In the genomic region with DNA sequence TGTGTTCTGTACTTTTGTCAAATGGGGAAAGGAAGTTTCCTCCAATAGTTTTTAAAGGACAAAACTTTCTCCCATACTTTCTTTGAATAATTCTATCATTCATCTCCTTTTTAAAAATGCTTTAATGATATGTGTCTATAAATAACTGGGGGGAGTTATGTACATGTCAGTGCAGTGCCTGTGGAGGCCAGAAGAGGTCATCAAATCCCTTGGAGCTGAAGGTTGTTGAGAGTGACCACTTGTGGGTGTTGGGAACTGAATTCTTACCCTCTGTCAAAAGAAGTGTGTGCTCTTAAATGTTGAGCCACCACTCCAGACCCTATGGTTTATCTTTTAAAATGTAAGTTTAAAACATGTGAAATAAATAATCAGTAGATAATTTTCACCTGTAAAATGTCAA, we compare ENCODE assay signal across 8 mouse cellular contexts. TPM values are rescaled to one million over a fixed set of nuclear protein-coding genes. Genes with fewer than 3 reads are reported as not detected.
A peak's percentile ranks its signal among the peaks of the same experiment; 100 is the strongest.
DNase-seq lines count a peak whose midpoint lies in the region; ATAC-seq and TF ChIP-seq lines count a peak whose summit lies in the region.

No protein-coding gene starts in this region.

- H3K36me3 ChIP-seq in heart, adult 2 months (ENCODE audit: control insufficient read depth, insufficient read depth, low read length): no peaks in the 10 kb centered on the region

- ATAC-seq in megakaryocyte-erythroid progenitor cell, adult 5-6 weeks (replicated peaks; ENCODE audit: low FRiP score, low TSS enrichment, poor library complexity, severe bottlenecking): 0 out of 2 replicates have a peak, but pooled peaks have one; percentile 61

- H3K4me3 ChIP-seq in heart, adult 2 months: no peak overlapping the region

- peak; percentile 86 for TF ChIP-seq CTCF in heart, adult 2 months (IDR thresholded peaks at IDR 0.05)

- no peak for TF ChIP-seq POLR2A in heart, adult 2 months (IDR thresholded peaks at IDR 0.05; ENCODE audit: insufficient read depth, low read depth, low read length)

- H3K4me1 ChIP-seq in heart, adult 2 months (ENCODE audit: control insufficient read depth, insufficient read depth, low read length): no peaks in the 10 kb centered on the region; the same call in 1 of the 2 replicates

- no peak overlapping the region for H3K27ac ChIP-seq in heart, adult 2 months

- TF ChIP-seq EP300 in heart, adult 2 months (IDR thresholded peaks at IDR 0.05; ENCODE audit: insufficient read depth, low read depth, low read length): no peak

- peak; percentile 19 to 43 for DNase-seq in heart, adult 2 months
- no peak for DNase-seq in heart, postnatal 25 days (ENCODE audit: low spot score)
- peak; percentile 30 to 42 for DNase-seq in lung, adult 18-20 months
- no peak for DNase-seq in lung, postnatal 25 days (ENCODE audit: low spot score)
- DNase-seq in cerebellum, postnatal 14 days: peak; percentile 68 to 76
- DNase-seq in thymus, postnatal 36 days: no peak
- DNase-seq in spleen, postnatal 4 days (ENCODE audit: low spot score in 2 of 2): no peak

- intact Hi-C loops in heart, adult 2 months (cut with DNase I): loop anchor here (1.0 to 5.0 kb wide), 2 partner anchors 43 to 80 kb away; partner anchors contain the start of gene Myct1
- intact Hi-C loops in heart, postnatal 25 days (cut with DNase I): loop anchor here (2.0 to 10.0 kb wide), 3 partner anchors 43 to 120 kb away; partner anchors contain the start of gene Myct1

- H3K79me2 ChIP-seq in heart, adult 2 months (replicated peaks; ENCODE audit: control insufficient read depth, insufficient read depth, low read length): no peaks in the 10 kb centered on the region

- H3K9ac ChIP-seq in heart, adult 2 months (ENCODE audit: low read depth, low read length): no peak overlapping the region

- no peaks in the 10 kb centered on the region for H3K27me3 ChIP-seq in heart, adult 2 months (ENCODE audit: control insufficient read depth, insufficient read depth, low read length)

RNA-seq across cellular contexts. Expression of gene Syne1, which starts 39.0 kb away (rescaled TPM):
- total RNA-seq in heart, adult 2 months (2021): 10 to 100 TPM; 53.6 to 66.6 TPM
- polyA plus RNA-seq in heart, adult 2 months (2012; rRNA removed): 29.0 and 42.6 TPM in 2 replicates
- 10 to 100 TPM; 63.2 to 70.1 TPM for total RNA-seq in heart, postnatal 25 days (2021)
- total RNA-seq in megakaryocyte-erythroid progenitor cell, adult 5-6 weeks (2014; fragmentation: Nextera tagmentation): 36.5 and 53.0 TPM in 2 replicates
- total RNA-seq in megakaryocyte-erythroid progenitor cell, adult 5-6 weeks (2017): 30.1 and 32.7 TPM in 2 replicates

Comparison
In these comparisons a context has a peak if more than half of its experiments do, and no peak if none do; other contexts are left out.
1. DNase-seq: peak in heart, adult 2 months (2 of 2), lung, adult 18-20 months (2 of 2) and cerebellum, postnatal 14 days (2 of 2); none in heart, postnatal 25 days (single experiment), lung, postnatal 25 days (single experiment), thymus, postnatal 36 days (0 of 2) and spleen, postnatal 4 days (0 of 2).